In the genomic region with DNA sequence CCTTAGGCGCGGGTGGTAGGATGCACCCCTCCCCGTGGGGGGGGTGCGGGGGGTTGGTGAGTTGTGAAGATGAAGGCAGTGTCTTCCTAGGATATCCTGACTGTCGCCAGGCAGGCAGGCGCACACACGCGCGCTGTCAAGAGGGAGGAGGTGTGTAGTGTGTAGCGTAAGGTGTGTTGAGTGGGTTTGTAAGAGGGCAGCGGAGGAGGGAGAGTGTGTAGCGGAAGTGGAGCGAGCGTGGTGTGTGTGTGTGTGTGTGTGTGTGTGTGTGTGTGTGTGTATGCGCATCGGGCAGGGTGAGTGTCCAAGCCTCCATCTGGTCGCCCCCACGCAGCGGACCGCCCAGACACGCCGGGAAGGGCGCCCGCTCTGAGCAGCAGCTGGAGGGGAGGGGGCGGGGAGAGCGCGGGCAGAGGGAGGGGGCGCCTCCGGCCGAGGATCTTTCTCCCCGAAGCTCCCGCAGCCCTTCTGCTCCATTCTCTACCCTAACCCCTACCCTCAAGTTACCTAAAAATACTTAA, we compare ENCODE assay signal across 8 mouse cellular contexts. TPM values are rescaled to one million over a fixed set of nuclear protein-coding genes. Genes with fewer than 3 reads are reported as not detected.
DNase-seq lines count a peak whose midpoint lies in the region; ATAC-seq lines count a peak whose summit lies in the region.

No protein-coding gene starts in this region.

- no peak overlapping the region for H3K27ac ChIP-seq in embryonic facial prominence, embryonic 12.5 days
- peak overlapping the region; percentile 83 for H3K27ac ChIP-seq in heart, embryonic 15.5 days

- WGBS in embryonic facial prominence, embryonic 12.5 days, result under 1% methylated on average over 20 of the region's 32 CpGs
- under 1% methylated on average over 23 of the region's 32 CpGs for WGBS in heart, embryonic 15.5 days

- H3K9ac ChIP-seq in embryonic facial prominence, embryonic 12.5 days, result peak overlapping the region; percentile 35
- peak overlapping the region; percentile 65 for H3K9ac ChIP-seq in heart, embryonic 15.5 days

- peaks cover 81% of the 10 kb centered on the region for H3K27me3 ChIP-seq in embryonic facial prominence, embryonic 12.5 days
- H3K27me3 ChIP-seq in heart, embryonic 15.5 days, result peaks cover 80% of the 10 kb centered on the region

- H3K4me3 ChIP-seq in embryonic facial prominence, embryonic 12.5 days, result peak overlapping the region; percentile 54
- H3K4me3 ChIP-seq in heart, embryonic 15.5 days, result peak overlapping the region; percentile 75

- peaks cover 31% of the 10 kb centered on the region for H3K4me1 ChIP-seq in embryonic facial prominence, embryonic 12.5 days
- H3K4me1 ChIP-seq in heart, embryonic 15.5 days (replicated peaks), result peaks cover 49% of the 10 kb centered on the region

- DNase-seq in B cell, adult 2 months, result peak; percentile 62 to 63
- DNase-seq in MN1 (ENCODE audit: low spot score), result peak; percentile 45
- DNase-seq in kidney, postnatal 14 days, result peak; percentile 57
- peak; percentile 65 for DNase-seq in lung, postnatal 10 days
- DNase-seq in ovary, postnatal 14 days (ENCODE audit: low spot score), result peak; percentile 31
- peak; percentile 66 for DNase-seq in thymus, postnatal 14 days

- no peaks in the 10 kb centered on the region for H3K9me3 ChIP-seq in embryonic facial prominence, embryonic 12.5 days
- no peaks in the 10 kb centered on the region for H3K9me3 ChIP-seq in heart, embryonic 15.5 days (replicated peaks)

- H3K36me3 ChIP-seq in embryonic facial prominence, embryonic 12.5 days, result no peaks in the 10 kb centered on the region
- no peaks in the 10 kb centered on the region for H3K36me3 ChIP-seq in heart, embryonic 15.5 days

- peak; percentile 50; the same call in 1 of the 2 replicates for ATAC-seq in embryonic facial prominence, embryonic 12.5 days (ENCODE audit: insufficient number of reproducible peaks, insufficient read depth, low FRiP score, low TSS enrichment)
- ATAC-seq in heart, embryonic 15.5 days (replicated peaks; ENCODE audit: insufficient number of reproducible peaks, insufficient read depth, low FRiP score, low read depth), result peak; percentile 16; the same call in 1 of the 2 replicates

- H3K4me2 ChIP-seq in embryonic facial prominence, embryonic 12.5 days (replicated peaks), result peak overlapping the region; percentile 98
- H3K4me2 ChIP-seq in heart, embryonic 15.5 days, result peak overlapping the region; percentile 99

RNA-seq across cellular contexts. Expression of gene Egr2, which starts 1.4 kb away (rescaled TPM):
- 0.46 and 0.65 TPM in 2 replicates for polyA plus RNA-seq in embryonic facial prominence, embryonic 12.5 days (2016; fragmentation: Nextera tagmentation; extraction: Ambion mirVana)
- 1.5 and 1.6 TPM in 2 replicates for polyA plus RNA-seq in heart, embryonic 15.5 days (2015; fragmentation: Nextera tagmentation; extraction: Ambion mirVana)

RNA-seq across cellular contexts. Expression of gene Ado, which starts 12.1 kb away (rescaled TPM):
- polyA plus RNA-seq in embryonic facial prominence, embryonic 12.5 days (2016; fragmentation: Nextera tagmentation; extraction: Ambion mirVana), result 79.3 and 86.5 TPM in 2 replicates
- 42.1 and 45.1 TPM in 2 replicates for polyA plus RNA-seq in heart, embryonic 15.5 days (2015; fragmentation: Nextera tagmentation; extraction: Ambion mirVana)
